Comparison of ENCODE assay signal across 8 mouse cellular contexts in genomic region chr13:36282018-36282417, GRCm38 (mm10).
A peak's percentile ranks its signal among the peaks of the same experiment; 100 is the strongest.
DNase-seq lines count a peak whose midpoint lies in the region; ATAC-seq and TF ChIP-seq lines count a peak whose summit lies in the region.

No protein-coding gene starts in this region.

- ATAC-seq in activated CD4-positive, CD25-positive, alpha-beta regulatory T cell, adult 4 months, result peak; percentile 66
- peak; percentile 90 for ATAC-seq in common myeloid progenitor, adult 5-6 weeks (replicated peaks; ENCODE audit: low read depth, poor library complexity, severe bottlenecking)
- no peak for ATAC-seq in intestine, postnatal 0 days
- peak; percentile 68; the same call in 1 of the 2 replicates for ATAC-seq in monocyte, adult 5-6 weeks (replicated peaks; ENCODE audit: insufficient number of reproducible peaks, low FRiP score, low TSS enrichment, poor library complexity, severe bottlenecking)

- H3K9me3 ChIP-seq in intestine, postnatal 0 days (ENCODE audit: control insufficient read depth), result no peaks in the 10 kb centered on the region

- H3K27me3 ChIP-seq in intestine, postnatal 0 days (replicated peaks; ENCODE audit: control insufficient read depth, insufficient read depth, low read length), result no peaks in the 10 kb centered on the region
- H3K27me3 ChIP-seq in splenic B cell, adult 2 months (ENCODE audit: control insufficient read depth, insufficient read depth, low read length, poor library complexity, severe bottlenecking), result no peaks in the 10 kb centered on the region

- no peak overlapping the region for H3K9ac ChIP-seq in intestine, postnatal 0 days (ENCODE audit: low read depth, low read length)

- WGBS in intestine, postnatal 0 days, result 7% methylated on average over 6 of the region's 6 CpGs

- H3K36me3 ChIP-seq in intestine, postnatal 0 days (ENCODE audit: control insufficient read depth, insufficient read depth), result no peaks in the 10 kb centered on the region
- no peaks in the 10 kb centered on the region for H3K36me3 ChIP-seq in splenic B cell, adult 2 months (ENCODE audit: control insufficient read depth, insufficient read depth, low read length, poor library complexity, severe bottlenecking)

- TF ChIP-seq CTCF in intestine, postnatal 0 days (IDR thresholded peaks at IDR 0.05; ENCODE audit: low read depth), result peak; percentile 89

- H3K4me1 ChIP-seq in intestine, postnatal 0 days (replicated peaks; ENCODE audit: control insufficient read depth, insufficient read depth, low read length), result no peaks in the 10 kb centered on the region

- peak; percentile 10 for DNase-seq in 3134 (ENCODE audit: extremely low read depth, insufficient read length, low spot score)
- peak; percentile 40 to 44 for DNase-seq in gastrocnemius, postnatal 36 days
- peak; percentile 79 for DNase-seq in left cerebral cortex, postnatal 4 days
- peak; percentile 70 for DNase-seq in splenic B cell, adult 2 months (ENCODE audit: low read depth, low spot score)

- no peak overlapping the region for H3K4me2 ChIP-seq in intestine, postnatal 0 days (replicated peaks; ENCODE audit: low read depth)

- intact Hi-C loops in gastrocnemius, postnatal 36 days (cut with DNase I), result loop anchor here (5.0 to 10.0 kb wide), 2 partner anchors 443 to 1030 kb away; no protein-coding TSS in a partner anchor
- intact Hi-C loops in left cerebral cortex, postnatal 4 days (cut with DNase I), result loop anchor here (5.0 kb wide), 2 partner anchors 450 to 1030 kb away; no protein-coding TSS in a partner anchor

- no peak overlapping the region for H3K27ac ChIP-seq in intestine, postnatal 0 days (ENCODE audit: low read depth, low read length)

- no peak overlapping the region for H3K4me3 ChIP-seq in intestine, postnatal 0 days (ENCODE audit: low read depth, low read length)

Comparison
In these comparisons a context has a peak if more than half of its experiments do, and no peak if none do; other contexts are left out.
1. DNase-seq: peak in every context shown above with its lines; median percentile 79 in left cerebral cortex, postnatal 4 days; 70 in splenic B cell, adult 2 months; 42 in gastrocnemius, postnatal 36 days; 10 in 3134.